Mouse (Mus musculus): ENCODE measurements around the gene Stap2.

Gene Stap2

DNA sequence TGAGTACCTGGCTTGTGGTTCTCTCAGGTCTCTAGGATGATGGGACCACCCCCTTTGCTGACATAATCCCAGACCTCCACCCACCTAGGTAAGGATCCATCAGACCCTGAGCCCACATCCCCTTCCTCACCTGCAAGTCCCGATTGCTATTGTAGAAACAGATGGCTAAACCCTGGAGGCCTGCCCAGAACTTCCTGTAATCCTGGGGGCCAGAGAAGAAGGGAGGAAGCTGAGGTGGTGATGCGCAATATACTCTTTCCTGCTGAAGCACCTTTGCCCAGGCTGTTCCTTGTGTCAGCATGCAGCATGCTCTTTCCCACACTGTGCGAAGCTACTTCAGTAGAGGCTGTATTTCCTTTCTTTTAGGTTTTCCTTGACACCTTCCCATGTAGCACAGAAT lies 2.4 kb downstream of the Stap2 start:
- no peak for DNase-seq

DNA sequence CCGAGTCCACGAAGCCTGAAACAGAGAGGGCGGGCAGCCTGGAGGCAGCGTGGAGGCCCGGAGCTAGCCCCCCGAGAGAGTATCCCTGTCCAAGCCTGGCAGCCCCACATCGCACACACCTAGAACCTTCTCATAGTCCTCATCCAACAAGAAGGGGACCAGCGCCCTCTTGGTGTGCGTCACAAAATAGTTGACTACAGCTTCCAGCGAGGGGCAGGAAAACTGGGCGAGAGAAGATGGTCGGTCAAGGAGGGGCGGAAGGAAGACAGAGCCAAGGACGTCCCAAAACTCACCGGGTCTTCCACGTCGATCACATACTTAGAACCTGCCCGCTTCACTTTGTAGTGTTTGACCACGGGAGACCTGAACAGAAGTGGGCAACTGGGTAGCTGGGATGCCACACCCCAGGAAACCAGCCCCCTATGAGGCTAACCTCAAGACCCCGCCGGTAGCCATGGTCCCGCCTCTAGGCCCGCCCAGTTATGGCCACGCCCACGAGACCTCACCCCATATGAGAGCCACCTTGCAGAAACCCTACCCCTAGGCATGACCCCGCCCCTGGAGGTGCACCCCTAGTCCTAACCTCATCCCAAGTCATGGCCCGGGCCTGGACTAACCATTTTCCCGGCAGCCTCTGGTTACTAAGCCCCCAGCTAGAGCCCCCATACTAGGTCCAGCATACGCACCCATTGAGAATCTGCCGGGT lies 5.4 kb downstream of the Stap2 start:
- no peak for DNase-seq

DNA sequence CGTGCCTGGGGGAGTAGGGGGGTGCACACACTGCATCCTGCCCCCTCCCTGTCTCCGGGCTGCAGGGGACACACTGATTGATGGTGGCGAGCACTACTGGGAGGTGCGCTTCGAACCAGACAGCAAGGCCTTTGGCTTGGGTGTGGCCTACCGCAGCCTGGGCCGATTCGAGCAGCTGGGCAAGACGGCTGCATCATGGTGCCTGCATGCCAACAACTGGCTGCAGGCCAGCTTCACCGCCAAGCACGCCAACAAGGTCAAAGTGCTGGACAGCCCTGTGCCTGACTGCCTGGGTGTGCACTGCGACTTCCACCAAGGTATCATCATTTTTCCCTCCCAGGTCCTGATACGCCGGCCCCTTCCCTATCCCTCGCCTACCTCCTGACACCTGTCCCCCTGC lies 9.4 kb downstream of the Stap2 start:
- no peak for DNase-seq

DNA sequence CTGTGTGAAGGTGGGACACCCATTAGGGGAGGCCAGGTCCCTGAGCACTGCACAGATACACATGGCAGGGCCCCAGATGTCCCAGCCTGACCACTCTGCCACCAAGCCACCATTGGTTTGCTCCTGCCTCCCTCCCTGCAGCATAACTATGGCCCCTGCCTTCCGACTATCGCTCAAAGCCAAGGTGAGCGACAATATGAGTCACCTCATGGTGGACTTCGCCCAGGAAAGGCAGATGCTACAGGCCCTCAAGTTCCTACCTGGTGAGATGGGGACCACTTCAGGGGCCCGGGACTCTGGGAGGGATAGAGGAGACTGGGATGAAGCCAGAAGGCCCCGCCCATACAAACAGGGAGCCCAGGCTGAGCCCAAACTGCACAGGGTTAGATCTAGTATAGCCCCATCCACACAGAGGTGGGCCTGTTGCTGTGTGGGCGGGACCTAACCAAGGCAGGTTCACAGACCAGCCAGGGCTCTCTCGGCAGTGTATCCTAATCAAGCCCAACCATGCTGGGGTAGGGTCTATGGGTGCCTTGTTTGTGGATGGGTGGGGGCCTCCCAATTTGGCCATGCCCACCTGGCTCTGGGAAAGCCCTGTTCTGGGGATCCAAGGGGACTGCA lies 15.0 kb downstream of the Stap2 start:
- DNase-seq: no peak

DNA sequence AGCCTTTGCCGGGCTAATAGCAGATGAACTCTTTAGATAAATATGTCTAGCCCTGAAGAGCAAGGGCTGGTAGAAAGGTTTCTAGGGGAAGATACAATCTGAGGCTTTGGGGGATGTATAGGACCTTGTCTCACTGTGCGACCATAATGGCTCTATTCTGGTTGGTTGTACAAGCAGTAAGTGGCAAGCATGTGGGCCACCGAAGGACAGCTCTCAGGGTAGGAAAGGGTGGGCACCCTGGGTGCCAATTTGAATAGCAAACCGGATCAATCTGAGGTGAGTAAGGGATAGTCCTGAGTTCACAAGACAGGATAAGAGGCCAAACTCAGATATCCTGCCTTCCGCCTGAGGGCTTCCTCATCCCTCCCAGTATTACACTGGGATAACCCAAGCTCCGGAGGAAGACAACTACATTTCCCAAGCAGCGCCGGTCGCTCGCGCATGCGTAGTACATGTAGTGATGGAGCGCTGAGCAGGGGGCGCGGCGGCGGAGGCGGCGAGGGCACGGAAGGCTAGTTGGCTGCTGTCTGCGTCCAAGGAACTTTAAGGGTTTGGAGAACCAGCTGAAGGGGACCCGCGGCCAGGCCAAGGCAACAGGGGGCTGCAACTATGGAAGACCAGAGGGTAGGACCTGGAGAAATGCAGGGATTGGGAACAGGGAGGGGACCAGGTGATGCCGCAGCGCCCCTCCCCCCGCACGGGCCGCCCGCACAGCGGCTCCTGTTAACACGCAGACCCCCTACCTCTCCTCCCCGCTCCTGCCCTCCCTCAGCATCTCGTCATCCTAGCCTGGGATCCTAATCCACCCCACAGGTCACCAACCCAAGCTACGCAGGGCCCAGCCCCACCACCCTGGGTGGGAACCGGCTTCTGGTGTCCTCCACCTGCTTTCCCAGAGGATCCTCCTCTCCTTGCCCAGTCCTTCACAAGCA lies 19.1 kb downstream of the Stap2 start, which contains the start of gene Fsd1:
Gene Fsd1 (plus strand): TSS at position 480 of the 932 bp plus-strand sequence.
- DNase-seq: peak; percentile 66

DNA sequence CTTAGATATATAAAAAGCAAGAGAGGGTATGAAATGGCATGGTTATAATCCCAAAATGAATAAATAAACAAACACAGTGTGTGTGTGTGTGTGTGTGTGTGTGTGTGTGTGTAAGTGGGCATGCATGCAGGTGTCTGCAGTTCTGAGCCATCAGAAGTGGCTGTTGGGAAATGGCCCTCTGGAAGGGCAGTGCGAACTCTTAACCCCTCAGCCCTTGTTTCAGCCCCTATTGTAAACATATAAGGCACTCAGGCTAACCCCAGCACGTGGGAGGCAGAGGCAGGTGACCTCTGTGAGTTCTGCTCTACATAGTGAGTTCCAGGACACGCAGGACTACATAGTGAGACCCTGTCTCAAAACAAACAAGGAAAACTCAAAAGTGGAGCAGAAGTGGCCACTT lies 28.1 kb downstream of the Stap2 start:
- no peak for DNase-seq

DNA sequence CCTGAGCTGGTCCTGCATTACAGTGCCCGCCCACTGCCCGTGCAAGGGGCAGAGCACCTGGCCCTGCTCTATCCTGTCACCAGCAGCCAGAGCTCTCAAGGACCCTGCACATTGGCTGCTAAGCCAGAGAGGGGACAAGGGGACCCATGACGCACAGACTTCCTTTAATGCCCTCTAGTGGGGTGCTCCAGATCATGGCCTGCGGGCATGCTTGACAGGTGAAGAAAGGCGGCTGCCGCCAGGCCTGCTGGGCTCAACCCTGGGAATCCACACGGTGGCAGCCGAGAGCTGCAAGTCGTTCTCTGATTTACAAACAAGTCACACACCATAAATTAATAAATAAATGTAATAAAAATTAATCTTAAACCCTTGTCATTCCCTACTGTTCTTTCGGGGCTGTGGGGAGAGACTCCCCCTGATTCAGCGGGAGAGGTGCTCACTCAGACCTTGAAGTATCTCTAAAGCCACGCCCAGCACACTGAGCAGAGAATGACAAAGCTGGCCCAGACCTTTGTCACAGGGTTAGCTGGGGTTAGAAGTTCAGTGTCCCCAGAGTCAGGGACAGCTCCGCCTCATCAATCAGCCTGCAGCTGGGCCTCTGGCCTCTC lies 29.0 kb downstream of the Stap2 start:
- DNase-seq: peak; percentile 91

DNA sequence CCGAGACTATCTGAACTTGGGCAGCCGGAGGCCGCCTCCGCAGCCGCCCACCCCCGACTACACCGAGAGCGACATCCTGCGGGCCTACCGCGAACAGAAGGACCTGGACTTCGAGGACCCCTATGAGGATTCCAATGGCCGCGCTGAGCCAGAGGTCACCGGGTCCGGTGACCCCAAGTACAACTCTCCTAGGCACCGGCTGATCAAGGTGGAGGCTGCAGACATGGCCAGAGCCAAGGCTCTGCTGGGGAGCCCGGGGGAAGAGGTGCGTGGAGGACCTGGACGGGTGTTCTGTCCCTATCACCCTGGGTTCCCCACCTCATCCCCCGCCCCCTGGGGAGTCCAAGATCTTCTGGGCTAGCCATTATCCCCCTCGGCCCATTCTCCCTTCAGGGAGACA lies 33.9 kb downstream of the Stap2 start:
- no peak for DNase-seq

DNA sequence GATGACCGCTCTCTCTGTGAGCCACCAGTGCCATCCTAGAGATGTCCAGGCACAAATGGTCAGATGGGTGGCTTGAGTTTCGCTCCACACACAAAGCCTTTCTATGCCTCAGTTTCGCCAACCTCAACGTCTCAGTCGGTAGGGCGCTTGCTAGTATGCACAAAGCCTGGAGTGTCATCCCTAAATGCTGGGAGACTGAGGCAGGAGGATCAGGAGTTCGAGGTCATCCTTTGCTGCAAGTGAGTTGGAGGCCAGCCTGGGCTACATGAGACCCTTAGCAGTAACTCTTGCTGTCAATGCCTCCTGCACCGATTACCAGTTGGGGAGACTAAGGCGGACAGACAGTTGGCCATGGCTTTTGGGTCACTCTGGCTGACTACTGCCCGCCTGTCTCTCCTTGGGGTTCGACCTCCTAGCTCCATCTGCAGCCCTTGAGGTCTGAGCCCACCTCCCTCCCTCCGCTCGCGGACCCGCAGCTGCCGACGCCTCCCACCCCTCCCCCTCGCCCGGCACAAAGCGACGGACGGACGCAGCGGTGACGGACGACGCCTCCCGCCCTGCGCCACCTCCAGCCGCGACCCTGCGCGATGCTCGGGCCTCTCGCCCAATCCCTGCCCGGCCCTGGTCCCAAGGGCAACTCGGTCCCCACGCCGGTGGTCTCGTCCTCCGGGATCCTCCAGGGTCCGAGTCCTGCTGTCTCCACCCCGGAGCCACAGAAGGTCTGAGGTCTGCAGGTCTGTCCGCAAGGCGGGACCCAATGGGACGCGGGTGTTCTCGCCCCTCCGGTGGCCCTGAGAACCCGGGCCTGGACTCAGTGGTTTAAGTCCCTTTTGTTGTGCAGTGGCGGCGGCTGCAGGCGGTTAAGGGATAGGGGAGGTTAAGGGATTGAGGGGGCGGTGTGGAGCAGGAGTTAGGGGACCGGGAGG lies 35.2 kb downstream of the Stap2 start, which contains the start of gene Shd:
Gene Shd (plus strand): TSS at position 502 of the 926 bp plus-strand sequence.
- peak; percentile 61 for DNase-seq

DNA sequence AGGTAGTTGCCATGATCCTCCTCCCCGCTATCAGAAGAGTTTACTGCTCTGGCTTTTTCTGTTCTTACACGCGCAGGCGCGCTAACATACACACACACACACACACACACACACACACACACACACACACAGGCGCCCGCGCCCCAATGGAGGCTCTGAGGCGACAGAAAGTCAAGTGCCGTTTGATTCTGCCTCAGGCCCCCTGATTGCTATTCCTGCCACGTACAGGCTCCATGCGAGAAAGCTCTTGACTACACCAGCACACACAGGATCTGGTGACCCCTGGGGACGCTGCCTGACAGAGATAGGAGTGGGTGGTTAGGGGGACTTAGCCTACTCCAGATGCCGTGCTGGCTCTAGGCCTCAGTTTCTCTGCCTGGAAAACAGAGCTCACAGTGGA lies 35.8 kb downstream of the Stap2 start:
- no peak for DNase-seq

DNA sequence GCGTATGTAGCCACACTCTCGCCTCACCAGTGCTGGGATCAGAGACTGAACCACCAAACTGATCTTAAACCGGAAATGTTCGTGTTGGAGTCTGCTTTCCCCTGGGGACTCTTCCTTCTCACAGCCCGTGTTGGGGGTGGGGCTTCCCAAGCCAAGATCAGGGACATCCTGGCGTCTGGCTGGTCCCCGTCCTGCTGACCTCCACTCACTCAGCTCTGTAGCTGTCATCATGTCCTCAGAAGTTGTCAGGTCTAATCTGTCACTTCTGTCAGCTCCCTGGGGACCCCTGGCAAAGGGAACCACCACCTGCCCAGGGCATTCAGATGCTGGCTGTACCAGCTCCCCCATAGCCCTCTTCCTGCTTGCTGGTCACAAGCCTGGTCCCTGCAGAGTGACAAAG lies 37.2 kb downstream of the Stap2 start:
- peak; percentile 55 for DNase-seq

DNA sequence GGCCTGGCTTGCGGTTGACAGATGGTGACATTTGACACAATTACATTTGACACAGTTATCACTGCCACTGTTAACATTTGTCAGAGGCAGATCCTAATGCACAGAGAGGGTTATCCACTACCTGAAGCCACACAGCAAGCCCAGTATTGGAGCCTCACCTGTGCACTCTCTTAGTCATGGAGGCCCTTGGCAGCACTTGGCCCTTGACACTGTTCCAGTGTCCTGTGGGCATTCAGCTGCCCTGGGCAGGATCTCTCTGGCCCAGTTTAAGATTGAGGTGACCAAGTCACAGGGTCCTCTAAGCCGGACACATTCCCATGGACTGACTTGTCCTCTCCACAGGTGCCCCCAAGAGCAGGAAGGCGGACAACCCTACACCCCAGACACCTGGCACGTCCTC lies 38.2 kb downstream of the Stap2 start:
- DNase-seq: no peak

DNA sequence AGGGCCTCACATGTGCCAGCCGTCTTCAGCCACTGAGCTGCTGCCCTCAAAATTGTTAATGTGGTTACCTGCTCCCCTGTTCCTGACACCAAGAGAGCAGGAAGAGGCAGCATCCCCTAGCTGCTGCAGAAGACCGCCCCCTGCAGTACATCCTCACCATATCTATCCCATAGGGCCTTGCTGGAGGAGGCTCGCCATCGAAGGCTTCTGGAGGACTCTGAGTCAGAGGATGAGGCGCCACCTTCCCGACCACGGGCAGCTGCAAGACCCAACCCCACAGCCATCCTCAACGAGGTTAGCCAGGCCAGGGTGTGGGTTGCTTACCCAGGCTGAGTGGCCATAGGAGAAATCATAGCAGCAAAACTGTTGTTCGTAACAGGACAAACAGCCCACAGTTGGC lies 40.4 kb downstream of the Stap2 start:
- DNase-seq: no peak

DNA sequence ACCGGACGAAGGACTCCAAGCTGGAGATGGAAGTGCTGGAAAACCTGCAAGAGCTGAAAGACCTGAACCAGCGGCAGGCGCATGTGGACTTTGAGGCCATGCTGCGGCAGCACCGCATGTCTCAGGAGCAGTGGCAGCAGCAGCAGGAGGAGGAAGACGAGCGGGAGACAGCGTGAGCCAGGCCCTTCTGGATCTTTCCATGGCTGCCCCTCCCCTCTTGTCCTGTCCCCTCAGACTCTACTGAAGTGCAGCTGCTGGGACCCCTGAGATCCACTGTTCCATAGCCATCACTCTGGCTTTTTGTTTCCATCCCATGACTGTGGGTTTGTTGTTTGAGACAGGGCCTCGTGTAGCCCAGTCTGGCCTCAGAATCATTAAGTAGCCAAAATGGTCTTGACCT lies 40.9 kb downstream of the Stap2 start:
- no peak for DNase-seq

DNA sequence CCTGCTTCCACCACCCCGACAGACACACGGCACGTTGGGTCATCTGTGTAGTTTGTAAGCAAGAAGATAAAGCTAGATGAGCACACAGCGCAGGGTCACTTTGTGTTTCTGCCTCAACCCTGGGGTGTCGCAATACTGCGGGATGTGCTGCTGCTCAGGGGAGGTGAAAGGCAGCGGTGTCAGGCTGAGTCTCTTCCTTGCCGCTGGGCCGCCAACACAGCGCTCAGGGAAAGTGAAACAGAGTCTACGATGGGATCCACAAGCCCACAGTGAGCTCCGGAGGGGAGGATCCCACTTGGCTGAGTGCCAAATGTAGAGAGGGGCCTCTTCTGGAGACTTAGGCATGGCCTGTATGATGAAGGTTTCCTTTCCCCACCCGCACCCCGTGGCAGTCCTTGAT lies 42.2 kb downstream of the Stap2 start:
- no peak for DNase-seq

DNA sequence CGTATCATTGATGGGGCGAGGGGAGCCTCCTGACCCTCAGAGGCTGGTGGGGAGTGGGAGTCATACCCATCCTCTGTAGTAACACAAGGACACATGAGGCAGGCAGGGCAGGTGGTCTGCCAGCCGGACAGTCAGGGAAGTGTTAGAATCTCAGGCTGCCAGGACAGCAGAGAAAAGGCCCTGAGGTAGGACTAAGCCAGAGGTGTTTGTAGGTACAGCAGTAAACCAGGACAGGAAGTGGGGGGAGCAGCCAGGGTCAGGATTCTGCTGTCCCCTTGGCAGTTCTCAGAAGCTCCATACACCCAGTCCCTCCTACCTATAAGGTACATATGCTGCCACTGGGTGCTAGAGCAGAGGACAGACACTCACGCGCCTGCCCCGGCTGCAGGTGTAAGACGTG lies 43.8 kb downstream of the Stap2 start:
- DNase-seq: no peak

DNA sequence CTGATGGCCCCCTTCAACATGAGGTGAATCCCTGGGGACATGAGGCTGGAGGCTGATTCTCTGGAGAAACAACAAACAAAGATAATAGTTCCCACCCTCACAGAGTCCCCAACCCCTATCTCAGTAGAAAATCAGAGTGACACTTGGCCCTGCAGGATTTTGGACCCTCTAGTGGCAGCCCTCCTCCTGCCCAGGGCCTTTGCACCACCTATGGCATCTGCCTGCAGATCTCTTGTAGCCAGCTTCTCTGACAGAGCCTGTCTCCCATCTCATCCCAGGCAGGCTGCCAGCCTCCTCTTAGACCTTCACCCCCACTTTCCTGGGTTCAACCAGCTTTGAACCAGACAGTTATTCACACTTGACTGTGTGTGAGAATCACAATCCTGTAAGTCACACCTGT lies 44.6 kb downstream of the Stap2 start:
- no peak for DNase-seq

DNA sequence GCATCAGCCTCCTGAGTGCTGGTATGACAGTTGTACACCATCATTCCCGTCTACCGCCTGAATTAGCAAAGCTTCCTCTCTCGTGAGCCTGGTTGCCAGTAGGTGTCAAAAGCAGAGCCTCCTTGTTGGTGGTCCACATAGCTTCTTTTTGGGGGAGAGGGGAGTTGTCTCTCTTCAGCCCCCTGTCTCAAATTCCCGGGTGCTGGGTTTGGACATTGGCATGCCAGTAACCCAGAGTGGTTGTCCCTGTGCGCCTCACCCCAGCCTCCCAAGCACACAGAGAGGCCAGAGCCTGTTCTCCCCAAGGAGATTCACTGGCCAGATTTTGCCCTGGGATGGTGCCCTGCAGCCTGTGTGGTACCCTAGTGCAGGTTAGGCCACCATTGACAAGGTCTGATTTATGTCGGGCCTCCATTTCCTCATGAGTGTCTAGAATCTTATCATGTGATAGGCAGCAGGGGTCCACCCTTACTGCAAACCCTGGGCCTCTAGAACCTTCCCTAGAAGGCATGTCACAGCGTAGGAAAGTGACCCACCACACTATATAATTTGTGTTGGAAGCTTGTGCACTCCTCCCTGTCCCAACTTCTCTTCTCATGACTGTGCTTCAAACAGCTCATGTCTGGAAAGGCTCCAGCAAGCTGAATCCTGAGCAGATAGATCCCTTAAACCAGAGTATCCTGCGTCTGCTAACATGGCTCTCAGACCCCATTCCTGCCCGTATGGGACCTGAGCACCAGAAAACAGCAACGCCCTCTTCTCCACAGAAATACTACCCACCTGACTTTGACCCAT lies 45.2 kb downstream of the Stap2 start:
- peak; percentile 3 for DNase-seq

DNA sequence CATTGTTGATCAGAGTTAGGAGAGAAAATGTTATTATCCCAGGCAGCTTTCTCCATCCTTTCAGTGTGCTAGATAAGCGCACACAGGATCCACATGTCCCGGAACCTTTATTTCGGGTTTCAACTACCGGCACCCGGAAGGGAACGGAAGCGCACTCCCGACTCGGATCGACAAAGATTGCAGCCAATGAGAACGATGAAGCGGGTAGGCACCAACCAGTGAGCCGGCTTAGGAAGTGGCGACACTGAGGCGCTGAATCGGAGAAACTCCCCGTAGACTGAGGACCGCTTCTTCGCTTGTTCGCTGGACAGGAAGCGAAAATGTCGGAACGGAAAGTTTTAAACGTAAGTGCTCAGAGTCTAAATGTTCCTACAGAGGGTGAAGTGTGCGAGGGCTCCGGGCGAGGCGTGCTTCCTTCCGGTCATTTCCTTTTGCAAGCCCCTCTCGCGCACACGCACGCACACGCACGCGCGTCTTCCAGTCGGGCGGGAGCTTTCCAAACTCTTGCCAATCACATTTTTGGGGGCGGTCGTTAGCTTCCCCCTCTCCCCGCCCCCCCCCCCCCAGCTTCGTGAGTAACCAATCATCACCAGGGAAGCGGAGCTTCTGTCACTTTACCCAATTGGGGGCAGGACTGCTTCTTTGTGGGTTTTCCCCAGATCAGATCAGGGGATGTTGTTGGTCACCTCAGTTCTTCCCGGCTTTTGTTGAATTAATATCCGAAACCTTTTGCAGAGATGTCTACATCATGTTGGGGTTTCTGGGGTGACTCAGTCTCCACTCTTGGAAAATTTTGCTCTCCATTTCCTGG lies 46.3 kb downstream of the Stap2 start, which contains the start of gene Yju2:
Gene Yju2 (plus strand): TSS at position 182 of the 811 bp plus-strand sequence.
- DNase-seq: peak; percentile 96

DNA sequence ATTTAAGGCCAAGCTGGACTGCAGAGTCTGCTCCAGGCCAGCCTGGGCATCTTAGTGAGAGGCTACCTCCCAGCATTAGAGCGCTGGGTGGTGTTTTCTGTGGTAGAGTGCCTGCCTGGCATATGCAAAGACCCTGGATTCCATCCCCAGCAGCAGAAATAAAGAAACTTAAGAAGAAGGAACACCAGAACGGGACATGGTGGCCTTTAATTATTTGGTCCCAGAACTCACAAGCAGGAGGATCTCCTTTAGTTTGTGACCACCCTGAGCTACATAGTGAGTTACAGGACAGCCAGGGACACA lies 46.8 kb downstream of the Stap2 start:
- DNase-seq: no peak
